Mouse (Mus musculus) urinary bladder, postnatal 4 days (tissue): ENCODE measurements around the gene Mrm1.

Source experiments
- DNase-seq, 2 experiments: peaks; one replicate each; pipeline ENCODE4 v3.0.0; 2021 to 2022; ENCODE audit warnings: low spot score in 2 of 2

Mrm1 gene

GRCm38 (mm10) chr11:84813724-84814510 is 5.4 kb downstream of the Mrm1 start:
- DNase-seq: peak; percentile 47 to 77

GRCm38 (mm10) chr11:84804373-84804772 is 14.9 kb downstream of the Mrm1 start:
- no peak for DNase-seq

- DNase-seq: peak; percentile 34 to 75
These were observed 21.5 kb downstream of the Mrm1 start for GRCm38 (mm10) chr11:84797627-84798353.

- DNase-seq: no peak
These were observed 22.3 kb downstream of the Mrm1 start for GRCm38 (mm10) chr11:84797026-84797425.

GRCm38 (mm10) chr11:84794496-84795113 is 24.7 kb downstream of the Mrm1 start:
- peak; percentile 53 to 71 for DNase-seq

GRCm38 (mm10) chr11:84793545-84793944 is 25.8 kb downstream of the Mrm1 start:
- no peak for DNase-seq

GRCm38 (mm10) chr11:84790383-84790782 is 28.9 kb downstream of the Mrm1 start:
- no peak for DNase-seq

GRCm38 (mm10) chr11:84780143-84780870 is 39.0 kb downstream of the Mrm1 start:
- no peak for DNase-seq

- DNase-seq: no peak
These were observed 43.8 kb downstream of the Mrm1 start for GRCm38 (mm10) chr11:84775560-84775959.

- DNase-seq: no peak
These were observed 44.3 kb downstream of the Mrm1 start for GRCm38 (mm10) chr11:84774870-84775514.

- no peak for DNase-seq
These were observed 51.4 kb downstream of the Mrm1 start for GRCm38 (mm10) chr11:84767898-84768297.

GRCm38 (mm10) chr11:84765125-84765524 is 54.2 kb downstream of the Mrm1 start:
- DNase-seq: no peak

- DNase-seq: no peak
These were observed 54.8 kb downstream of the Mrm1 start for GRCm38 (mm10) chr11:84764527-84764961.

GRCm38 (mm10) chr11:84764116-84764515 is 55.2 kb downstream of the Mrm1 start:
- DNase-seq: no peak
